Mouse (Mus musculus): ENCODE data around the gene Agr2. TPM values are rescaled to one million over a fixed set of nuclear protein-coding genes. Genes with fewer than 3 reads are reported as not detected.
A peak's percentile ranks its signal among the peaks of the same experiment; 100 is the strongest.

Agr2 gene
- polyA plus RNA-seq (2015; fragmentation: Nextera tagmentation; extraction: Ambion mirVana), result 1.5 TPM in 1 of 2 replicates, not detected in the other

GRCm38 (mm10) chr12:35992711-35993110 is at the start of gene Agr2:
Agr2 (plus strand) TSS chr12:35992907.
- no peak for ATAC-seq
- H3K27ac ChIP-seq, result no peak within 1 kb of the TSS

DNA sequence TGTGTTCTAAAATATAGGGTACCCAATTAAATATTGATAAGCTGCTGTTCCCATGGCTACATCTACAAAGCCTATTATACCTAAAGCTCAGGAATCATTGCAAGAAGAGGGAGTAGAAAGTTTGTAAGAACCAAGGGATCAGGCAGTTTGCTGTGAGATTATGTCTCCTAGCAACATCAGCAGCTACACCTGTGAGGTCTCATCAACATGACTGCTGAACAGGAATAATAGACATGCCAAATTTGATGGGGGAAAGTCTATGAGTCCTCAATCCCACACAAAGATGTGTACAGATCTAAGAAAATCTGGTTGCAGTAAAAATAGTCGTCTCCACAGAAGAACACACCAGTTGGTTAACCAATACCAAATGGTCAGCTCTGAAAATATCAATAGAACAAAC is 41.0 kb upstream of the Agr2 start:
- no peak overlapping the region for H3K9ac ChIP-seq
- H3K4me3 ChIP-seq, result no peak overlapping the region
- no peak overlapping the region for H3K27ac ChIP-seq
- no peaks in the 10 kb centered on the region for H3K27me3 ChIP-seq
- WGBS, result 55% methylated on average over 1 of the region's 1 CpGs
- no peaks in the 10 kb centered on the region for H3K4me1 ChIP-seq
- no peaks in the 10 kb centered on the region for H3K36me3 ChIP-seq (ENCODE audit: poor library complexity, severe bottlenecking)
- no peaks in the 10 kb centered on the region for H3K9me3 ChIP-seq (replicated peaks)
- ATAC-seq, result no peak
- no peak overlapping the region for H3K4me2 ChIP-seq

More at GRCm38 (mm10) chr12:35992711-35993110, at the start of gene Agr2:
- no peaks in the 10 kb centered on the region for H3K36me3 ChIP-seq (ENCODE audit: poor library complexity, severe bottlenecking)
- no peaks in the 10 kb centered on the region for H3K4me1 ChIP-seq
- H3K4me3 ChIP-seq, result no peak within 1 kb of the TSS
- no peak within 1 kb of the TSS for H3K4me2 ChIP-seq
- no peaks in the 10 kb centered on the region for H3K9me3 ChIP-seq (replicated peaks)
- H3K27me3 ChIP-seq, result no peaks in the 10 kb centered on the region
- WGBS, result 59% methylated on average over 9 of the region's 9 CpGs
- H3K9ac ChIP-seq, result no peak within 1 kb of the TSS

DNA sequence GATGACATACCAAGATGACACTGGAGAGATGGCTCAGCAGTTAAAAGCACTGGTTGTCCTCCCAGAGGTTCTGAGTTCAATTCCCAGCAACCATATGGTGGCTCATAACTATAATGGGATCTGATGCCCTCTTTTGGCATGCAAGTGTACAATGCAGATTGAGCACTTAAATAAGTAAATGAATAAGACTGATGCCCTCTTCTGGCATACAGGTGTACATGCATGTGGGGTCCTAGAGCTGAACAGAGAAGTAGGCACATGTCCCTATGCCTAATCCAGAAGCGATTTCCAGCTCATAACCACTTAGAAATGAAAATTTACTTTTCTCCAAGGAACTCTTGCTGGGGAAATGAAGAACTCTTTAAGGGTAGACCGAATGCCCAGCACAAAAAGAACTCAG is 35.5 kb upstream of the Agr2 start:
- Histone ChIP-seq H3K9ac (no peak overlapping the region), H3K36me3 (ENCODE audit: poor library complexity, severe bottlenecking) (no peaks in the 10 kb centered on the region), H3K27ac (no peak overlapping the region), H3K27me3 (no peaks in the 10 kb centered on the region), H3K9me3 (replicated peaks) (no peaks in the 10 kb centered on the region), H3K4me3 (no peak overlapping the region), H3K4me2 (no peak overlapping the region), H3K4me1 (no peaks in the 10 kb centered on the region)
- no peak for ATAC-seq
- 76% methylated on average over 2 of the region's 2 CpGs for WGBS

- H3K27ac ChIP-seq, result no peak overlapping the region
- no peak overlapping the region for H3K4me2 ChIP-seq
- no peak overlapping the region for H3K9ac ChIP-seq
- H3K4me1 ChIP-seq, result no peaks in the 10 kb centered on the region
- WGBS, result 64% methylated on average over 7 of the region's 7 CpGs
- no peaks in the 10 kb centered on the region for H3K36me3 ChIP-seq (ENCODE audit: poor library complexity, severe bottlenecking)
- no peaks in the 10 kb centered on the region for H3K27me3 ChIP-seq
- no peaks in the 10 kb centered on the region for H3K9me3 ChIP-seq (replicated peaks)
- no peak overlapping the region for H3K4me3 ChIP-seq
- ATAC-seq, result no peak
Measured at GRCm38 (mm10) chr12:35966098-35966767, 26.5 kb upstream of the Agr2 start.

DNA sequence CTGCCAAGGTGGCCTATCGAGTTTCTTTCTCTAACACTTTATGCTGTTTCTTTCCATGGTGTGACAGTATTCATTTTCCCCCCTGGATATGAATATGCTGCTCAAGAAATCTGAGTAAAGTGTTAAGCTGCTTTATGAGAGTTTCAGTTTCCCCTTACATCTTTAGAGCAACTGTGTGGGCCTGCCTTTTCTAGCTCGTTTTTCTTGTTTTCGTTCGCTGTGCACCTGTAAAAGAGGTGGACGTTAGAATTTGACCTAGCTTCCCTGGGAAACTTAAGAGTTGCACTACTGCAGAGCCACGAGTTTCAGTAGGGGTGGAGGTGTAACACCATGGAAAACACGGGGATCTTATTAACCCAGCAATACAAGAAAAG is 26.0 kb upstream of the Agr2 start:
- no peaks in the 10 kb centered on the region for H3K9me3 ChIP-seq (replicated peaks)
- ATAC-seq, result no peak
- H3K4me2 ChIP-seq, result no peak overlapping the region
- no peaks in the 10 kb centered on the region for H3K27me3 ChIP-seq
- H3K4me3 ChIP-seq, result no peak overlapping the region
- H3K9ac ChIP-seq, result no peak overlapping the region
- H3K4me1 ChIP-seq, result no peaks in the 10 kb centered on the region
- H3K36me3 ChIP-seq (ENCODE audit: poor library complexity, severe bottlenecking), result no peaks in the 10 kb centered on the region
- WGBS, result 83% methylated on average over 7 of the region's 7 CpGs
- H3K27ac ChIP-seq, result no peak overlapping the region

- Histone ChIP-seq H3K9ac (no peak overlapping the region), H3K27me3 (no peaks in the 10 kb centered on the region), H3K36me3 (ENCODE audit: poor library complexity, severe bottlenecking) (no peaks in the 10 kb centered on the region), H3K4me3 (no peak overlapping the region), H3K9me3 (replicated peaks) (no peaks in the 10 kb centered on the region), H3K27ac (no peak overlapping the region), H3K4me2 (no peak overlapping the region), H3K4me1 (peaks cover 4% of the 10 kb centered on the region)
- no peak for ATAC-seq
- WGBS, result 91% methylated on average over 3 of the region's 3 CpGs
Measured at GRCm38 (mm10) chr12:35975898-35976297, 16.8 kb upstream of the Agr2 start.

DNA sequence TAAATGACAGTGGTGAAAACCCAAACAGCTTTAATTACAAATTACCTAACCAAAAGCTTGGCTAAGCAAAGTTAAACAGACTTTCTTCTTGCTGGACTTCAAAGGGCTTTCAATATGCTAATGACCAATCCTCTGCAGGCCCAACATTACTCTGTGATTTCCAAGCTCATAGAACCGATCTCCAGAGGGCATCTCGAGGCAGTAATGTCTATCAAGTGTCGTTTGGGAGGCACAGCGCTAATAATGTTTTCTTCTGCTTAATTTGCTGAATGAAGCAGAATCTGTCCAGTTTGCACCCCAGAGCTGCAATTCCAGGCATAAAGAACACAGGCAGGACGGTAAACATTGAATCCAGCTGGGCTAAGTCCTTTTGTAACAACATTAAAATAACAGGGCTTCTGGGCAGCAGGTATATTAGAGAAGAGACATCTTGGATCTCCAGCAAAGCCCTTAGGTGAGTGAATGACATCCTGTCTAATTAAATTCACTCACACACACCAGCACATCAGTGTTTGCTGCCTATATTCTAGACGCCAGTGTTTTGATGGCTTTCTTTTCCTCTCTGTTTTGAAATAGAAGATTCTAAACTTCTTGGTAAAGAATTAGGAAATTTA is 15.0 kb upstream of the Agr2 start:
- no peaks in the 10 kb centered on the region for H3K9me3 ChIP-seq (replicated peaks)
- WGBS, result 25% methylated on average over 6 of the region's 6 CpGs
- H3K9ac ChIP-seq, result no peak overlapping the region
- H3K27ac ChIP-seq, result no peak overlapping the region
- ATAC-seq, result no peak
- peaks cover 13% of the 10 kb centered on the region for H3K4me1 ChIP-seq
- no peaks in the 10 kb centered on the region for H3K27me3 ChIP-seq
- H3K36me3 ChIP-seq (ENCODE audit: poor library complexity, severe bottlenecking), result no peaks in the 10 kb centered on the region
- H3K4me3 ChIP-seq, result no peak overlapping the region
- no peak overlapping the region for H3K4me2 ChIP-seq

DNA sequence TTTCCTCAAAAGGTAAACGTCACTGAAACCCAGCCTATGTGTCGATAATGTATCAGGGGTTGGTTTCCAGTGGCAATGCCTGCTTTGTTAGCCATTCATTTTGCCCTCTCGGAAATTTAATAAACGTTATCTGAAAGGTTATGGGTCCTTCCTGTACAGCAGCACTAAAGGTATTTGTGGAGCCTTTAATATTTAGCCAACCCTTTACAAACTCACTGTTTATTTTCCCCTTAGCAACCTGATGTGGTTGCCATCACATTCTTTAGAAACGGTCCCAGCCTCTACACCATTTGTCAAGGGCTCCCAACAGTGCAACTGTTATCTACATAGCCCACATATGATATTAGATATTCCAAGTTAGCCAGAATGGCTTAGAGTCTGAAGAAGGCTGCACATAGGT is 13.1 kb upstream of the Agr2 start:
- 92% methylated on average over 5 of the region's 5 CpGs for WGBS
- H3K4me1 ChIP-seq, result peaks cover 13% of the 10 kb centered on the region
- H3K4me3 ChIP-seq, result no peak overlapping the region
- H3K4me2 ChIP-seq, result no peak overlapping the region
- H3K27ac ChIP-seq, result no peak overlapping the region
- no peaks in the 10 kb centered on the region for H3K36me3 ChIP-seq (ENCODE audit: poor library complexity, severe bottlenecking)
- no peak overlapping the region for H3K9ac ChIP-seq
- H3K9me3 ChIP-seq (replicated peaks), result no peaks in the 10 kb centered on the region
- no peaks in the 10 kb centered on the region for H3K27me3 ChIP-seq
- no peak for ATAC-seq

GRCm38 (mm10) chr12:35981732-35982360 is 10.9 kb upstream of the Agr2 start:
- Histone ChIP-seq H3K4me1 (peaks cover 13% of the 10 kb centered on the region), H3K27me3 (no peaks in the 10 kb centered on the region), H3K27ac (peak overlapping the region; percentile 31; the same call in 1 of the 2 replicates), H3K36me3 (ENCODE audit: poor library complexity, severe bottlenecking) (no peaks in the 10 kb centered on the region), H3K4me3 (no peak overlapping the region), H3K9ac (no peak overlapping the region), H3K9me3 (replicated peaks) (no peaks in the 10 kb centered on the region), H3K4me2 (peak overlapping the region; percentile 14)
- peak; percentile 96 for ATAC-seq
- 27% methylated on average over 6 of the region's 6 CpGs for WGBS

- no peak overlapping the region for H3K4me2 ChIP-seq
- no peaks in the 10 kb centered on the region for H3K36me3 ChIP-seq (ENCODE audit: poor library complexity, severe bottlenecking)
- H3K4me3 ChIP-seq, result no peak overlapping the region
- no peak for ATAC-seq
- 96% methylated on average over 9 of the region's 9 CpGs for WGBS
- no peak overlapping the region for H3K9ac ChIP-seq
- no peaks in the 10 kb centered on the region for H3K9me3 ChIP-seq (replicated peaks)
- no peak overlapping the region for H3K27ac ChIP-seq
- no peaks in the 10 kb centered on the region for H3K27me3 ChIP-seq
- H3K4me1 ChIP-seq, result peaks cover 8% of the 10 kb centered on the region
Measured at GRCm38 (mm10) chr12:35983472-35983871, 9.2 kb upstream of the Agr2 start.

DNA sequence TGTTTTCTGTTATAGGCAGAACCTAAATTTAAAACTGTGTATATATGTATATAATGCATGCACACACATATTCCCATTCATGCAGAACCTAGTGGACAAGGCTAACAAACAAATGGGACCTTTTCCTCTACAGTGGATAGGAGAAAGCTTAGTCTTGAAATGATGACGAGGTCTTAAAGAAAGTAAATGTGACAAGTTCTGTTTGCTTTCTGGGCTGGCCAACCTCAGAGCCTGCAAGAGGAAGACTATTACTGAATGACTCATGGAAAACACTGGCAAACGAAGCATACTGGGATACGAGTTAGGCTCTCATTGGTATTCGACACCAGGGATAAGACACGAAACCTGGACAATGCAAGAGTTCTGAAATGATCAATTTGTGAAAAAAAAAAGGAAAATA is 8.0 kb upstream of the Agr2 start:
- H3K9ac ChIP-seq, result no peak overlapping the region
- no peak overlapping the region for H3K27ac ChIP-seq
- peaks cover 8% of the 10 kb centered on the region for H3K4me1 ChIP-seq
- H3K9me3 ChIP-seq (replicated peaks), result no peaks in the 10 kb centered on the region
- WGBS, result 83% methylated on average over 5 of the region's 5 CpGs
- no peak for ATAC-seq
- no peaks in the 10 kb centered on the region for H3K36me3 ChIP-seq (ENCODE audit: poor library complexity, severe bottlenecking)
- H3K4me3 ChIP-seq, result no peak overlapping the region
- no peaks in the 10 kb centered on the region for H3K27me3 ChIP-seq
- no peak overlapping the region for H3K4me2 ChIP-seq

- Histone ChIP-seq H3K36me3 (ENCODE audit: poor library complexity, severe bottlenecking) (no peaks in the 10 kb centered on the region), H3K9ac (no peak overlapping the region), H3K9me3 (replicated peaks) (no peaks in the 10 kb centered on the region), H3K4me1 (no peaks in the 10 kb centered on the region), H3K27ac (no peak overlapping the region), H3K27me3 (no peaks in the 10 kb centered on the region), H3K4me3 (no peak overlapping the region), H3K4me2 (no peak overlapping the region)
- no peak for ATAC-seq
- WGBS, result 75% methylated on average over 3 of the region's 3 CpGs
Measured at GRCm38 (mm10) chr12:35993583-35993982, 876 bp downstream of the Agr2 start.
